ENCODE assay signal across 8 mouse cellular contexts in genomic region chr12:79190931-79191673, GRCm38 (mm10). TPM values are rescaled to one million over a fixed set of nuclear protein-coding genes. Genes with fewer than 3 reads are reported as not detected.
DNase-seq lines count a peak whose midpoint lies in the region; ATAC-seq and TF ChIP-seq lines count a peak whose summit lies in the region.

No protein-coding gene starts in this region.

- peaks cover 4% of the 10 kb centered on the region for H3K4me1 ChIP-seq in cortical plate, adult 2 months (ENCODE audit: control insufficient read depth, insufficient read depth, low read length)
- peaks cover 8% of the 10 kb centered on the region; the same call in 1 of the 2 replicates for H3K4me1 ChIP-seq in kidney, adult 2 months (ENCODE audit: control insufficient read depth, insufficient read depth, low read length)
- H3K4me1 ChIP-seq in limb, embryonic 14.5 days (ENCODE audit: control insufficient read depth, insufficient read depth, low read length) = peaks cover 6% of the 10 kb centered on the region
- H3K4me1 ChIP-seq in midbrain, embryonic 15.5 days = peaks cover 17% of the 10 kb centered on the region

- H3K27me3 ChIP-seq in kidney, adult 2 months (replicated peaks; ENCODE audit: control insufficient read depth, insufficient read depth, low read length) = no peaks in the 10 kb centered on the region
- H3K27me3 ChIP-seq in limb, embryonic 14.5 days (ENCODE audit: control insufficient read depth, insufficient read depth, low read length) = no peaks in the 10 kb centered on the region
- H3K27me3 ChIP-seq in midbrain, embryonic 15.5 days (replicated peaks) = no peaks in the 10 kb centered on the region

- WGBS in kidney, adult 2 months = 3% methylated on average over 18 of the region's 18 CpGs
- under 1% methylated on average over 18 of the region's 18 CpGs for WGBS in limb, embryonic 14.5 days
- WGBS in midbrain, embryonic 15.5 days = under 1% methylated on average over 18 of the region's 18 CpGs

- peak overlapping the region; percentile 68 for H3K9ac ChIP-seq in limb, embryonic 14.5 days (ENCODE audit: low read depth, low read length, severe bottlenecking)
- H3K9ac ChIP-seq in midbrain, embryonic 15.5 days = peak overlapping the region; percentile 57

- H3K4me2 ChIP-seq in limb, embryonic 14.5 days (replicated peaks; ENCODE audit: low read depth, low read length, severe bottlenecking) = peak overlapping the region; percentile 59
- H3K4me2 ChIP-seq in midbrain, embryonic 15.5 days = peak overlapping the region; percentile 65

- peaks cover 1% of the 10 kb centered on the region; the same call in 1 of the 2 replicates for H3K36me3 ChIP-seq in kidney, adult 2 months (ENCODE audit: control insufficient read depth, insufficient read depth, low read length)
- peaks cover 23% of the 10 kb centered on the region for H3K36me3 ChIP-seq in limb, embryonic 14.5 days (ENCODE audit: control insufficient read depth, insufficient read depth, low read length)
- peaks cover 6% of the 10 kb centered on the region; the same call in 1 of the 2 replicates for H3K36me3 ChIP-seq in midbrain, embryonic 15.5 days (replicated peaks)

- no peaks in the 10 kb centered on the region for H3K9me3 ChIP-seq in limb, embryonic 14.5 days (ENCODE audit: control insufficient read depth, low read length)
- H3K9me3 ChIP-seq in midbrain, embryonic 15.5 days = no peaks in the 10 kb centered on the region

- intact Hi-C loops in gastrocnemius, postnatal 14 days (cut with DNase I; ENCODE audit: low total_unique reads) = no loop called here

- ATAC-seq in limb, embryonic 14.5 days (ENCODE audit: low FRiP score, low read depth) = peak; percentile 82
- peak; percentile 97 for ATAC-seq in midbrain, embryonic 15.5 days (replicated peaks)

- DNase-seq in 3134 (ENCODE audit: extremely low read depth, insufficient read length, low spot score) = peak; percentile 59
- DNase-seq in ZHBTc4 (ENCODE audit: low read depth, low spot score) = peak; percentile 86
- peak; percentile 29 for DNase-seq in gastrocnemius, postnatal 14 days
- peak; percentile 70 for DNase-seq in kidney, adult 2 months
- DNase-seq in limb, embryonic 14.5 days (ENCODE audit: low spot score) = peak; percentile 90
- DNase-seq in spleen, postnatal 36 days (ENCODE audit: low spot score in 2 of 2) = peak; percentile 74 to 80

- no peak overlapping the region for H3K27ac ChIP-seq in cortical plate, adult 2 months (ENCODE audit: insufficient read depth, low read length)
- no peak overlapping the region for H3K27ac ChIP-seq in kidney, adult 2 months (ENCODE audit: insufficient read depth, low read depth, low read length)
- H3K27ac ChIP-seq in limb, embryonic 14.5 days (replicated peaks; ENCODE audit: low read depth, low read length) = peak overlapping the region; percentile 63
- H3K27ac ChIP-seq in midbrain, embryonic 15.5 days = peak overlapping the region; percentile 79

- TF ChIP-seq CTCF in cortical plate, adult 2 months (IDR thresholded peaks at IDR 0.05; ENCODE audit: extremely low read depth, insufficient read depth, low read length) = no peak
- 0 out of 2 replicates have a peak, but pooled peaks have one; percentile 11 for TF ChIP-seq CTCF in kidney, adult 2 months (conservative IDR thresholded peaks at IDR 0.05; ENCODE audit: insufficient read depth, insufficient read length, low read depth, low read length)

- peak; percentile 37; the same call in 1 of the 2 replicates for TF ChIP-seq POLR2A in cortical plate, adult 2 months (IDR thresholded peaks at IDR 0.05; ENCODE audit: extremely low read depth, insufficient read depth, low read length)
- TF ChIP-seq POLR2A in kidney, adult 2 months (IDR thresholded peaks at IDR 0.05; ENCODE audit: low read depth, low read length) = no peak
- no peak for TF ChIP-seq POLR2A in limb, embryonic 14.5 days (IDR thresholded peaks at IDR 0.05; ENCODE audit: borderline replicate concordance, extremely low read depth, insufficient read depth, insufficient read length)

- H3K4me3 ChIP-seq in cortical plate, adult 2 months (ENCODE audit: insufficient read depth, low read length) = peak overlapping the region; percentile 46
- peak overlapping the region; percentile 73 for H3K4me3 ChIP-seq in kidney, adult 2 months (ENCODE audit: insufficient read depth, low read depth, low read length)
- H3K4me3 ChIP-seq in limb, embryonic 14.5 days (replicated peaks; ENCODE audit: low read length) = peak overlapping the region; percentile 65
- peak overlapping the region; percentile 52 for H3K4me3 ChIP-seq in midbrain, embryonic 15.5 days

RNA-seq across cellular contexts. Expression of gene Rdh11, which starts 1.0 kb away (rescaled TPM):
- 19.1 and 21.9 TPM in 2 replicates for polyA plus RNA-seq in cortical plate, adult 2 months (2012; rRNA removed)
- total RNA-seq in gastrocnemius, postnatal 14 days (2021) = 1 to 10 TPM; 3.1 to 3.3 TPM
- 13.0 and 15.2 TPM in 2 replicates for polyA plus RNA-seq in kidney, adult 2 months (2012; rRNA removed)
- 22.1 and 23.5 TPM in 2 replicates for polyA plus RNA-seq in limb, embryonic 14.5 days (2012; rRNA removed)
- polyA plus RNA-seq in limb, embryonic 14.5 days (2014; fragmentation: Nextera tagmentation; extraction: Ambion mirVana) = 25.1 and 27.1 TPM in 2 replicates
- polyA plus RNA-seq in midbrain, embryonic 15.5 days (2015; fragmentation: Nextera tagmentation; extraction: Ambion mirVana) = 31.0 and 33.7 TPM in 2 replicates

RNA-seq across cellular contexts. Expression of gene Rdh12, which starts 17.6 kb away (rescaled TPM):
- 2.6 and 3.0 TPM in 2 replicates for polyA plus RNA-seq in cortical plate, adult 2 months (2012; rRNA removed)
- total RNA-seq in gastrocnemius, postnatal 14 days (2021) = under 1 TPM; 0.29 to 0.57 TPM
- polyA plus RNA-seq in kidney, adult 2 months (2012; rRNA removed) = 0.78 and 0.84 TPM in 2 replicates
- 9.4 and 10.2 TPM in 2 replicates for polyA plus RNA-seq in limb, embryonic 14.5 days (2012; rRNA removed)
- 15.4 and 24.2 TPM in 2 replicates for polyA plus RNA-seq in limb, embryonic 14.5 days (2014; fragmentation: Nextera tagmentation; extraction: Ambion mirVana)
- polyA plus RNA-seq in midbrain, embryonic 15.5 days (2015; fragmentation: Nextera tagmentation; extraction: Ambion mirVana) = 0.93 and 1.2 TPM in 2 replicates

RNA-seq across cellular contexts. Expression of gene Vti1b, which starts 18.6 kb away (rescaled TPM):
- 188 and 189 TPM in 2 replicates for polyA plus RNA-seq in cortical plate, adult 2 months (2012; rRNA removed)
- 10 to 100 TPM; 47.9 to 52.9 TPM for total RNA-seq in gastrocnemius, postnatal 14 days (2021)
- 49.4 and 50.7 TPM in 2 replicates for polyA plus RNA-seq in kidney, adult 2 months (2012; rRNA removed)
- polyA plus RNA-seq in limb, embryonic 14.5 days (2012; rRNA removed) = 27.7 and 44.0 TPM in 2 replicates
- polyA plus RNA-seq in limb, embryonic 14.5 days (2014; fragmentation: Nextera tagmentation; extraction: Ambion mirVana) = 85.7 and 94.6 TPM in 2 replicates
- polyA plus RNA-seq in midbrain, embryonic 15.5 days (2015; fragmentation: Nextera tagmentation; extraction: Ambion mirVana) = 219 and 223 TPM in 2 replicates

Comparison
In these comparisons a context has a peak if more than half of its experiments do, and no peak if none do; other contexts are left out.
1. DNase-seq: peak in every context shown above with its lines; median percentile 90 in limb, embryonic 14.5 days; 86 in ZHBTc4; 77 in spleen, postnatal 36 days; 70 in kidney, adult 2 months; 59 in 3134; 29 in gastrocnemius, postnatal 14 days.
2. H3K27ac ChIP-seq: peak in limb, embryonic 14.5 days (single experiment) and midbrain, embryonic 15.5 days (single experiment); none in cortical plate, adult 2 months (single experiment) and kidney, adult 2 months (single experiment).
3. Peak in every context shown above with its lines, with median percentiles within 50 percentile points of each other: H3K4me3 ChIP-seq.